Mouse (Mus musculus) heart, adult 2 months (tissue): ENCODE measurements around the gene Cycs.

Experiments used
- CTCF ChIP-seq: fragments of 200-600 bp; IDR thresholded peaks from 2 replicates; pipeline ENCODE4 v1.8.1; 2022; ENCODE audit warnings: antibody characterized with exemption, mild to moderate bottlenecking, moderate library complexity
- EP300 ChIP-seq: fragments of 200-500 bp; IDR thresholded peaks from 2 replicates; pipeline ENCODE4 v1.6.1; 2011; ENCODE audit warnings: low read depth, low read length, control low read depth; ENCODE audit not compliant: insufficient read depth

GRCm38 (mm10) chr6:50566997-50567255, 588 bp upstream of the Cycs start:
- no peak for TF ChIP-seq CTCF
- no peak for TF ChIP-seq EP300
